Mouse (Mus musculus) heart, postnatal 25 days (tissue): Measurements from ENCODE around the gene Stat5b. TPM values are rescaled to one million over a fixed set of nuclear protein-coding genes. Genes with fewer than 3 reads are reported as not detected.

Source experiments
- DNase-seq: peaks from one replicate; pipeline ENCODE4 v3.0.0; 2022; ENCODE audit warnings: low spot score
- intact Hi-C: fragments of 180-260 bp; cut with DNase I; formaldehyde crosslinking; loops from one replicate; pipeline ENCODE4 v1.15.1; 2025
- total RNA-seq, 2 experiments: library from RNA; stranded (reverse); gene quantifications; 2 replicates each; pipeline ENCODE4 v1.2.3; 2021

The Stat5b gene
- total RNA-seq, 2 experiments from 2014 or later: 67.6 to 68.9 TPM

GRCm38 (mm10) chr11:100847572-100847971, 3.0 kb downstream of the Stat5b start:
- no peak for DNase-seq
- intact Hi-C loops: no loop called here

GRCm38 (mm10) chr11:100845793-100846192, 4.7 kb downstream of the Stat5b start:
- no peak for DNase-seq
- intact Hi-C loops: no loop called here

- intact Hi-C loops: no loop called here
- no peak for DNase-seq
These were observed 6.4 kb downstream of the Stat5b start for GRCm38 (mm10) chr11:100844121-100844520.

GRCm38 (mm10) chr11:100843070-100843669, 7.4 kb downstream of the Stat5b start:
- intact Hi-C loops: no loop called here
- no peak for DNase-seq

- DNase-seq: no peak
- intact Hi-C loops: no loop called here
These were observed 8.5 kb downstream of the Stat5b start for GRCm38 (mm10) chr11:100842025-100842424.

GRCm38 (mm10) chr11:100840866-100841265, 9.7 kb downstream of the Stat5b start:
- intact Hi-C loops: no loop called here
- no peak for DNase-seq

GRCm38 (mm10) chr11:100839523-100839922, 11.0 kb downstream of the Stat5b start:
- intact Hi-C loops: no loop called here
- no peak for DNase-seq

GRCm38 (mm10) chr11:100838894-100839293, 11.6 kb downstream of the Stat5b start:
- DNase-seq: no peak
- intact Hi-C loops: no loop called here

- intact Hi-C loops: no loop called here
- DNase-seq: no peak
These were observed 13.4 kb downstream of the Stat5b start for GRCm38 (mm10) chr11:100836923-100837702.

- intact Hi-C loops: no loop called here
- no peak for DNase-seq
These were observed 17.1 kb downstream of the Stat5b start for GRCm38 (mm10) chr11:100833466-100833865.

GRCm38 (mm10) chr11:100831396-100831795, 19.1 kb downstream of the Stat5b start:
- intact Hi-C loops: no loop called here
- DNase-seq: no peak

- DNase-seq: no peak
These were observed 20.8 kb downstream of the Stat5b start for GRCm38 (mm10) chr11:100829691-100830090.

GRCm38 (mm10) chr11:100828676-100829151, 21.8 kb downstream of the Stat5b start:
- DNase-seq: no peak
- intact Hi-C loops: no loop called here

More at GRCm38 (mm10) chr11:100829691-100830090, 20.8 kb downstream of the Stat5b start:
- intact Hi-C loops: no loop called here

GRCm38 (mm10) chr11:100826161-100826866, 24.2 kb downstream of the Stat5b start:
- intact Hi-C loops: no loop called here
- DNase-seq: no peak

- intact Hi-C loops: no loop called here
- no peak for DNase-seq
These were observed 25.1 kb downstream of the Stat5b start for GRCm38 (mm10) chr11:100825451-100825850.

GRCm38 (mm10) chr11:100824496-100824895, 26.0 kb downstream of the Stat5b start:
- intact Hi-C loops: no loop called here
- DNase-seq: no peak

GRCm38 (mm10) chr11:100823543-100824313, 26.8 kb downstream of the Stat5b start:
- DNase-seq: no peak
- intact Hi-C loops: no loop called here

- intact Hi-C loops: no loop called here
These were observed 28.2 kb downstream of the Stat5b start for GRCm38 (mm10) chr11:100822365-100822764.

GRCm38 (mm10) chr11:100821605-100822220, 28.8 kb downstream of the Stat5b start:
- intact Hi-C loops: no loop called here
- DNase-seq: no peak

More at GRCm38 (mm10) chr11:100822365-100822764, 28.2 kb downstream of the Stat5b start:
- peak; percentile 59 for DNase-seq
